Mouse (Mus musculus) myocyte (in vitro differentiated cells): ENCODE measurements around the gene Vim. TPM values are rescaled to one million over a fixed set of nuclear protein-coding genes. Genes with fewer than 3 reads are reported as not detected.

ENCODE experiments used
- H3K27me3 ChIP-seq: one replicate; pipeline ENCODE4 v1.6.1; 2011; ENCODE audit not compliant: control insufficient read depth, insufficient read depth, insufficient read length
- H3K36me3 ChIP-seq: one replicate; pipeline ENCODE4 v1.6.1; 2011; ENCODE audit not compliant: control insufficient read depth, insufficient read depth
- H3K4me2 ChIP-seq: one replicate; pipeline ENCODE4 v1.6.1; 2011; ENCODE audit warnings: low read depth, control low read depth
- H3K4me3 ChIP-seq: one replicate; pipeline ENCODE4 v1.5.1; 2011; ENCODE audit warnings: mild to moderate bottlenecking, control low read depth, moderate library complexity
- H3K79me2 ChIP-seq: one replicate; pipeline ENCODE4 v1.6.1; 2011; ENCODE audit not compliant: control insufficient read depth, insufficient read depth
- H3ac ChIP-seq: one replicate; pipeline ENCODE4 v1.6.1; 2011; ENCODE audit not compliant: control insufficient read depth, insufficient read length
- CEBPB ChIP-seq: IDR thresholded peaks from 2 replicates; pipeline ENCODE4 v1.6.1; 2011; ENCODE audit warnings: mild to moderate bottlenecking, moderate library complexity; ENCODE audit not compliant: poor library complexity, insufficient read depth, severe bottlenecking
- E2F4 ChIP-seq: IDR thresholded peaks from one replicate; pipeline ENCODE4 v1.6.1; 2011; ENCODE audit warnings: mild to moderate bottlenecking, control low read depth, moderate library complexity; ENCODE audit not compliant: insufficient read depth
- MAX ChIP-seq: IDR thresholded peaks from one replicate; pipeline ENCODE4 v1.6.1; 2011; ENCODE audit warnings: low read depth, mild to moderate bottlenecking, control low read depth
- MYOD1 ChIP-seq, 3 experiments: IDR thresholded peaks; one replicate each; pipeline ENCODE4 v1.6.1; 2011; ENCODE audit warnings: control low read depth in 2 of 3, low read depth in 2 of 3, mild to moderate bottlenecking in 2 of 3, moderate library complexity in 1 of 3; ENCODE audit not compliant: insufficient read length in 2 of 3, control insufficient read depth in 1 of 3
- MYOG ChIP-seq, 3 experiments: IDR thresholded peaks; one replicate each; pipeline ENCODE4 v1.6.1; 2011; ENCODE audit warnings: control low read depth in 2 of 3, low read depth in 2 of 3, mild to moderate bottlenecking in 2 of 3; ENCODE audit not compliant: insufficient read length in 2 of 3, control insufficient read depth in 1 of 3, insufficient read depth in 1 of 3
- POLR2A ChIP-seq: IDR thresholded peaks from one replicate; pipeline ENCODE4 v1.6.1; 2011; ENCODE audit warnings: low read depth, mild to moderate bottlenecking, control low read depth, moderate library complexity; ENCODE audit not compliant: insufficient read length
- POLR2AphosphoS2 ChIP-seq: IDR thresholded peaks from one replicate; pipeline ENCODE4 v1.6.1; 2011; ENCODE audit warnings: low read depth, control low read depth; ENCODE audit not compliant: insufficient read length
- REST ChIP-seq: IDR thresholded peaks from one replicate; pipeline ENCODE4 v1.6.1; 2011; ENCODE audit warnings: mild to moderate bottlenecking, control low read depth, moderate library complexity; ENCODE audit not compliant: insufficient read depth, insufficient read length
- SRF ChIP-seq: IDR thresholded peaks from one replicate; pipeline ENCODE4 v1.6.1; 2011; ENCODE audit warnings: low read depth; ENCODE audit not compliant: control insufficient read depth, insufficient read length
- TCF12 ChIP-seq: IDR thresholded peaks from one replicate; pipeline ENCODE4 v1.6.1; 2011; ENCODE audit warnings: mild to moderate bottlenecking, control low read depth; ENCODE audit not compliant: poor library complexity, insufficient read depth, severe bottlenecking
- TCF3 ChIP-seq: IDR thresholded peaks from one replicate; pipeline ENCODE4 v1.6.1; 2011; ENCODE audit warnings: low read depth, control low read depth; ENCODE audit not compliant: insufficient read length
- USF1 ChIP-seq: IDR thresholded peaks from one replicate; pipeline ENCODE4 v1.6.1; 2011; ENCODE audit warnings: low read depth, mild to moderate bottlenecking, control low read depth, moderate library complexity
- polyA plus RNA-seq: library from polyadenylated mRNA; unstranded; fragments of >200 nt; fragmentation: generic; extraction: Trizol; gene quantifications from one replicate; pipeline ENCODE4 v1.2.1, GENCODE M21; 2012; ENCODE audit warnings: missing spikeins

The Vim gene
- polyA plus RNA-seq, 1 experiment: 3,783 TPM

DNA sequence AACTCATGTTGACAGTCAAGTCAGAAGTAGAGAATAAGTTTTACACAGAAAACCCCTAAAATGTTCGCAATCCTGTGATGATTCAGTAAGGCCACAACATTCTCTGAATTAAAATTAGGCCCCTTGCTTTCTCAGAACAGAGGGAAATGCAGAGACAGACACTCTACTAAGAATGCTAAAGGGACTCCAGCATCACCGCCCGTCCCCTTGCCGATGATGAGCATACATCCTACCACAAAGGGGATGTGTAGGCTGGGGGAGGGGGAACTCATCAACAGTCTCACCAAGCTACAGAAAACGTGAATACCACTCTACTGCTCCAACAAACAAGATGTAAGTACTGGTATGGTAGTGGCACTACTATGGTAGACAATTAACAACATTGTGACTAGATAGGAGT is 14.0 kb upstream of the Vim start:
- TF ChIP-seq MAX (no peak), MYOG (IDR thresholded peaks at IDR 0.05; ENCODE audit: control insufficient read depth in 1 of 3, insufficient read depth in 1 of 3, insufficient read length in 2 of 3, low read depth in 2 of 3) (no peak), TCF3 (no peak), E2F4 (no peak), USF1 (no peak), SRF (no peak), MYOD1 (IDR thresholded peaks at IDR 0.05; ENCODE audit: control insufficient read depth in 1 of 3, insufficient read length in 2 of 3, low read depth in 2 of 3) (no peak), POLR2AphosphoS2 (no peak), POLR2A (no peak), REST (no peak), CEBPB (no peak), TCF12 (no peak)
- H3ac ChIP-seq: no peak overlapping the region
- H3K4me3 ChIP-seq: no peak overlapping the region
- no peak overlapping the region for H3K4me2 ChIP-seq
- H3K79me2 ChIP-seq: no peaks in the 10 kb centered on the region
- H3K36me3 ChIP-seq: no peaks in the 10 kb centered on the region
- H3K27me3 ChIP-seq: no peaks in the 10 kb centered on the region

DNA sequence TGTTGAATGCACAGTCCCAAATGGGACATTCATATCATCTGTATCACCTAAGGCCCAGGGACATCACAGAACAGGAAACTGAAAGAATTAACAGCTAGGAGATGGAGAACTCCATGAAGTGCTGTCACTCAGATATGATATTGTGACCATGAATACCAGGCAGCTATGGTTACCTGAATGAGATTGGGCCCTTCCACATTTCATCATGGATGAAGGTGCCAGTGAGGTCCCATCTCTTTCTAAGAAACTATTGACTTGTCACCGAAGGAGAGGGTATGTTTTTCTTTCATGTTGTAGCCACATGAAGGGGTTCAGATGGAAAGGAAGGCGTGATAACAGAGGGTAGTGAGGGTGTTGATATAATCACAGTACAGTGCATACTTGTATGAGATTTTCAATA is 13.3 kb upstream of the Vim start:
- Histone ChIP-seq H3K27me3 (no peaks in the 10 kb centered on the region), H3K4me3 (no peak overlapping the region), H3K36me3 (no peaks in the 10 kb centered on the region), H3K79me2 (no peaks in the 10 kb centered on the region), H3ac (no peak overlapping the region), H3K4me2 (no peak overlapping the region)
- TF ChIP-seq TCF12: no peak
- no peak for TF ChIP-seq USF1
- TF ChIP-seq POLR2AphosphoS2: no peak
- no peak for TF ChIP-seq CEBPB
- no peak for TF ChIP-seq POLR2A
- no peak for TF ChIP-seq REST
- no peak for TF ChIP-seq SRF
- no peak for TF ChIP-seq MAX
- no peak for TF ChIP-seq TCF3
- no peak for TF ChIP-seq E2F4
- TF ChIP-seq MYOD1 (IDR thresholded peaks at IDR 0.05; ENCODE audit: control insufficient read depth in 1 of 3, insufficient read length in 2 of 3, low read depth in 2 of 3): no peak
- no peak for TF ChIP-seq MYOG (IDR thresholded peaks at IDR 0.05; ENCODE audit: control insufficient read depth in 1 of 3, insufficient read depth in 1 of 3, insufficient read length in 2 of 3, low read depth in 2 of 3)

DNA sequence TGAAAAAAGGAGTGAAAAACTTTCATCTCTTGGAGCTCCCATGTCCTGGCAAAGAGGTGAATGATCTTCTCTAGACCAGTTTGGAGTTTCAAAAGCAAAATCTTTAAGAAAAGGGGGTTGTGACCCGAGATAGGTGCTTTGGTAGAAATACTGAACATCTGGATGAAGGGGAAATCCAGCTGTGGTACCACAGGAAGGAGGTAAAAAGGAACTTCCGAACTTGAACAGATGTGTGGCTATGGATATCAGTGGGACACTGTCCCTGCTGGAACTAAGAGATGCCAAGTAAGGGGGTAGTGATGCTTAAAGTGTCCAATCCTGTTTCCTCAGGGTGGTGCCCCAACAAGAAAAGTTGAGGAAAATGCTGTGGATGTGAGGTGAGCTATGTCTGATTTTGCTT is 3.6 kb upstream of the Vim start:
- no peak overlapping the region for H3K4me3 ChIP-seq
- H3K4me2 ChIP-seq: no peak overlapping the region
- no peak overlapping the region for H3ac ChIP-seq
- peaks cover 10% of the 10 kb centered on the region for H3K79me2 ChIP-seq
- no peaks in the 10 kb centered on the region for H3K36me3 ChIP-seq
- TF ChIP-seq REST: no peak
- TF ChIP-seq TCF12: no peak
- no peak for TF ChIP-seq POLR2A
- no peak for TF ChIP-seq MYOG (IDR thresholded peaks at IDR 0.05; ENCODE audit: control insufficient read depth in 1 of 3, insufficient read depth in 1 of 3, insufficient read length in 2 of 3, low read depth in 2 of 3)
- TF ChIP-seq TCF3: no peak
- no peak for TF ChIP-seq POLR2AphosphoS2
- TF ChIP-seq USF1: no peak
- no peaks in the 10 kb centered on the region for H3K27me3 ChIP-seq

DNA sequence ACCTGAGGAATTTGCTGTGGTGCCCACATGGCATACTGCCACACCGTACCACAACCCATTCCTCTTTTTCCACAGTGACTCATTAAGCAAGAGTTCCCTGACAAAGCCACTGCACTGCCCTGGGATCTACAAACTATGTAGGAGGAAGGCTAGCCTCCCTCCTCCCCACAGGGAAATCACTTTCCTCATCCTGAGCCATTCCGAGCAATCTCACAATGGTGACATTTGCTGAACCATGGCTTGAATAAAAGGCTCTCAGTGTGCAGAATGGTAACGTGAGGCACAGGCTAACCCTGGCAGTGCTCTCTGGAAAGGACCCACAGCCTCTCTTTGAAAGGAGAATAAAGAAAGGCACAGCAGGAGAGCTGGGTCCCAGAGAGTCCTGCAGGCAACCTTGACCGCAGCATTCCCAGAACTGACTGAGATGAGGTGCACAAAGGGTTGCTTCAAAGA is 1.6 kb upstream of the Vim start:
- Histone ChIP-seq H3K79me2 (peaks cover 30% of the 10 kb centered on the region), H3ac (no peak overlapping the region), H3K27me3 (no peaks in the 10 kb centered on the region), H3K36me3 (peaks cover 18% of the 10 kb centered on the region), H3K4me2 (peak overlapping the region; percentile 96), H3K4me3 (peak overlapping the region; percentile 94)
- TF ChIP-seq MYOG (IDR thresholded peaks at IDR 0.05; ENCODE audit: control insufficient read depth in 1 of 3, insufficient read depth in 1 of 3, insufficient read length in 2 of 3, low read depth in 2 of 3) (no peak), CEBPB (peak; percentile 52; the same call in 1 of the 2 replicates), TCF3 (no peak), USF1 (no peak), POLR2A (no peak)

DNA sequence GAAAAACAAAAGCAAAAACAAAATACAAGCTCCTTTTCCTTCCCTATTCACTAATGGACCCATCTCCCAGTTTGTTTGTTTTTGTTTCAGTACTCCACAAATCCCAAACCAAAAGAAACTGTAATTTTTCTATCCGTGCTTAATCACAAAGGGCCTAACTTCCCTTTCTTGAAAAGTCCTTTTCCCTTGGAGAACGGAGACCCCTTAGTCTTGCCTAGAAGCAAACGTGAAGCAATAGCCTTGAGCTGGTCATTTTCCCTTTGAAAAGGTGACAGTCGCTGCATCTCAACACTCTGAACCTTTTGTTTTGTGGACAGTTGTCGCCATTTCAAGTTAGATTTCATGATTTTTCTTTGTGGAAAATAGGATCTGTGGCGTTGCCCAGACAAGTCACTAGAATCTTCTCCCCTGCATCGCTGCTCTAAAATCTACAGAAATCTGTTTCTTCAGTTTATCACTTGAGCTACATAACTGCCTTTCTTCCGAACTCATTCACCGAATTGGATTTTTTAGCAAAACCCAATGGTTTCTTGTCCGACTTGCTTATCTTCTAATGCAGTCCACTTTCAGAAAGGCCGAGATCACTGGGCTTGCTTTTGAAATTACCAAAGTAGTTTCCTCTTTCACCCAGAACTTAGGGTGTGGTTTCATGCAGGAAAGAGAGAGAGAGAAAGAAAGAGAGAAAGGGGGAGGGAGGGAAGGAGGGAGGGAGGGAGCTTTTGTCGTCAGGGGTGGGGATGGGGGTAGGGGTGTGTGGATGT is 900 bp upstream of the Vim start:
- peak overlapping the region; percentile 96 for H3K4me2 ChIP-seq
- TF ChIP-seq TCF3 (no peak), MYOD1 (IDR thresholded peaks at IDR 0.05; ENCODE audit: control insufficient read depth in 1 of 3, insufficient read length in 2 of 3, low read depth in 2 of 3) (no peak), POLR2AphosphoS2 (no peak), TCF12 (no peak)
- peaks cover 25% of the 10 kb centered on the region for H3K36me3 ChIP-seq

More for the DNA sequence above, 900 bp upstream of the Vim start:
- no peaks in the 10 kb centered on the region for H3K27me3 ChIP-seq
- H3K4me3 ChIP-seq: peak overlapping the region; percentile 94
- H3K79me2 ChIP-seq: peaks cover 37% of the 10 kb centered on the region
- H3ac ChIP-seq: no peak overlapping the region
